Mouse (Mus musculus) limb, embryonic 11.5 days (tissue): ENCODE data around the gene 4930451I11Rik. TPM values are rescaled to one million over a fixed set of nuclear protein-coding genes. Genes with fewer than 3 reads are reported as not detected.

Experiments
- ATAC-seq: fragments of 200-750 bp; cut with Nextera tagmentation; 2 replicates; pipeline ENCODE4 v1.8.0; 2017; ENCODE audit warnings: low read depth; ENCODE audit not compliant: insufficient number of reproducible peaks, low FRiP score, low TSS enrichment
- DNase-seq: peaks from one replicate; pipeline ENCODE4 v3.0.0-alpha.2; 2015; ENCODE audit warnings: low spot score
- H3K27ac ChIP-seq: fragments of 300-500 bp; sonication (generic); replicated peaks from 2 replicates; pipeline ENCODE4 v1.5.1; 2014; ENCODE audit warnings: low read depth, mild to moderate bottlenecking, low read length
- H3K27me3 ChIP-seq: fragments of 300-500 bp; sonication (generic); 2 replicates; pipeline ENCODE4 v1.6.1; 2014; ENCODE audit warnings: mild to moderate bottlenecking, low read length, mixed read lengths; ENCODE audit not compliant: control insufficient read depth, insufficient read depth
- H3K36me3 ChIP-seq: fragments of 300-500 bp; sonication (generic); 2 replicates; pipeline ENCODE4 v1.6.1; 2014; ENCODE audit warnings: mild to moderate bottlenecking, low read length, moderate library complexity, mixed read lengths; ENCODE audit not compliant: control insufficient read depth, insufficient read depth
- H3K4me1 ChIP-seq: fragments of 300-500 bp; sonication (generic); 2 replicates; pipeline ENCODE4 v1.6.1; 2014; ENCODE audit warnings: low read length, mixed read lengths; ENCODE audit not compliant: control insufficient read depth, insufficient read depth
- H3K4me2 ChIP-seq: fragments of 300-500 bp; sonication (generic); 2 replicates; pipeline ENCODE4 v1.6.1; 2014; ENCODE audit warnings: low read depth, mild to moderate bottlenecking, moderate library complexity; ENCODE audit not compliant: severe bottlenecking
- H3K4me3 ChIP-seq: fragments of 300-500 bp; sonication (generic); 2 replicates; pipeline ENCODE4 v1.5.1; 2014; ENCODE audit warnings: low read depth, low read length
- H3K9ac ChIP-seq: fragments of 300-500 bp; sonication (generic); 2 replicates; pipeline ENCODE4 v1.6.1; 2014; ENCODE audit warnings: mild to moderate bottlenecking, low read length
- H3K9me3 ChIP-seq: fragments of 300-500 bp; sonication (generic); 2 replicates; pipeline ENCODE4 v1.6.1; 2016; ENCODE audit warnings: low read length; ENCODE audit not compliant: control insufficient read depth
- WGBS: fragments of 180-500 bp; shearing (Covaris S2); extraction: QIAGEN DNeasy Blood & Tissue Kit; methylation state at CpG from one replicate; pipeline ENCODE4 v1.1.7; 2014; 5-methylcytosine and 5-hydroxymethylcytosine counted together
- polyA plus RNA-seq: library from polyadenylated mRNA; unstranded; fragments of >200 nt; fragmentation: Nextera tagmentation; extraction: Ambion mirVana; gene quantifications from 2 replicates; pipeline ENCODE4 v1.2.1, GENCODE M21; 2014

Gene 4930451I11Rik
- polyA plus RNA-seq, 1 experiment from 2014 or later = not detected

DNA sequence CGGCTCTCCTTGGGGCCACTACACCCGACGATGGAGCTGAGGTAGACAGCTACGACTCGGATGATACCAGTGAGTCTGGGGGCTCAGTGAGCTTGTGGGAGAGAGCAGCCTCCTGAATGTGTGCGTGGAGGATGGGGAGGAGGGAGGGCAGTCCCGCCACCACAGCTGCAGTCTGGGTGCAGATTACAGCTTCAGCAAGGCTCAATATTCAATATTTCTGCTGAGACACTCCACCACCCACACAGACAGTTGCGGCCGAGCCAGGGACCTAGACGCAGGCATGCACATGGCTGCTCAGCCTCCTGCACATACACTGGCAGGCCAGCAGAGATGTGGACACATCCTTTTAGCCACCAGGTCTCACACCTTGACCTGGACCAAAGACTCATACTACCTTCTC is 17.4 kb upstream of the 4930451I11Rik start:
- ATAC-seq (no peak), DNase-seq (no peak)
- Histone ChIP-seq H3K27me3 (peaks cover 32% of the 10 kb centered on the region), H3K9me3 (no peaks in the 10 kb centered on the region), H3K27ac (no peak overlapping the region), H3K4me3 (peak overlapping the region; percentile 8; the same call in 1 of the 2 replicates), H3K36me3 (peaks cover 11% of the 10 kb centered on the region), H3K9ac (peak overlapping the region; percentile 30; the same call in 1 of the 2 replicates), H3K4me2 (no peak overlapping the region; the same call in 1 of the 2 replicates), H3K4me1 (peaks cover 13% of the 10 kb centered on the region)
- WGBS = 28% methylated on average over 10 of the region's 10 CpGs

DNA sequence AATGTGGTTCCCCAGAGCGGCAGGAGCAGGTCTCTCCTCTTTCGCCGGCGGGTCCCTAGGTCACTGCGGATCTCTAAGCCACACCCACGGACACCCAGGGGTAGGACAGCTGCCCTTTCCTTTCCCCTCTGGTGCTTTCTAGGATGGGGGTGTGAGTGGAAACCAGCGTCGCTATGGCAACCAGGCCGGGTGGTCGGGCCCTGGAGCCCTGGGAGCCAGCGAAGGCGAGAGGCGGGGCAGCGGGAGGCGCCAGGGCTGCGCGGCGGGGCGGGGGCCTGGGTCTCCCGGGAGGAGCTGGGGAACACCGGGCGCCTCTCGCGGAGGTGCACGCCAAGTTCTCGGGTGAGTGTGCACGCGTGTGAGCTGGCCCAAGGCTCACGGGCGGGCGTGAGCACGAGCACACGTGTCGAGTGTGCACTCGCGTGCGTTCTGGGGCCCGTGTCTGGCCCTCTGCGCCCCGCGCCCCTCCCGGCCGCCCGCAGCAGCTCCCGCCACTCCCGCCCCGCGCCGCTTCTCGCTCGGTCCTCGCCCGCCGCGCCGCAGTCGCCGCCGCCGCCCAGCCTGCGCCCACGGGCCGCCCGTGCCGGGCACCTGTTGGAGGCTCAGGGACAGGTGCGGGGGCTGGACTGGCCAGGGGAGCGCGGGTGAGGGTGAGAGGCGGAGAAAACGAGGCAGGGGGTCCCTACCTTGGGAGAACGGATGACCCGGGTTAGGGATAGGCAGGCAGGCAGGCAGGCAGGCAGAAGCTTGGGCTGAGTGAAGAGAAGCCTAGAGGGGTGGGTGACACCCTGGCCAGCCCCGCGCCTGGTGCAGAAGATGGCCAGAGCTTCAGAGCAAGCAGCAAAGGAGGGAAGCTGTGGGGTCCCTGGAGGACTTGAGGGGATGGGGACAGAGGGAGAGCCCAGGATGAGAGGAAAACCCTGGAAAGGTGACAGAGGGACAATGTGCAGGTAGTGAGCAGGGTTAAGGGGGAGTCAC is 16.3 kb upstream of the 4930451I11Rik start:
- ATAC-seq = peak; percentile 31; the same call in 1 of the 2 replicates
- Histone ChIP-seq H3K27me3 (peaks cover 32% of the 10 kb centered on the region), H3K27ac (no peak overlapping the region)

DNA sequence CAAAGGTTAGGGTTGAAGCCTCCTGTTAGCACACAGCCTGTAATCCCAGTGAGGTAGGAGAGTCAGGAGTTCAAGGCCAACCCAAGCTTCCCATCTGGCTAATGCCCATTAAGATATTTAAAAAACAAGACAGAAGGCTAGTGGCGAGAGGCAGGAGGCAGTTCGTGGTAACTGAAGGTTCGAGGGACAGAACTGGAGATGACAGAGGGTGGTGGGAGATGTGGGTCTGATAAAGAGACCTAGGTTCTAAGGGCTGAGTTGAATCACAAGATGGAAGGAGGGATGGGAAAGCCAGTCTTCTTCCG is 15.6 kb upstream of the 4930451I11Rik start, which contains the start of gene Doc2a:
Gene Doc2a (plus strand): TSS at position 301 of the 305 bp plus-strand sequence.
- H3K27me3 ChIP-seq = peaks cover 32% of the 10 kb centered on the region
- 32% methylated on average over 4 of the region's 4 CpGs for WGBS

More for the DNA sequence above, 16.3 kb upstream of the 4930451I11Rik start:
- WGBS = under 1% methylated on average over 62 of the region's 74 CpGs
- H3K36me3 ChIP-seq = peaks cover 6% of the 10 kb centered on the region
- peak overlapping the region; percentile 52 for H3K4me3 ChIP-seq
- H3K9ac ChIP-seq = peak overlapping the region; percentile 62
- peak; percentile 71 for DNase-seq
- H3K4me2 ChIP-seq = peak overlapping the region; percentile 100
- peaks cover 13% of the 10 kb centered on the region for H3K4me1 ChIP-seq
- no peaks in the 10 kb centered on the region for H3K9me3 ChIP-seq

DNA sequence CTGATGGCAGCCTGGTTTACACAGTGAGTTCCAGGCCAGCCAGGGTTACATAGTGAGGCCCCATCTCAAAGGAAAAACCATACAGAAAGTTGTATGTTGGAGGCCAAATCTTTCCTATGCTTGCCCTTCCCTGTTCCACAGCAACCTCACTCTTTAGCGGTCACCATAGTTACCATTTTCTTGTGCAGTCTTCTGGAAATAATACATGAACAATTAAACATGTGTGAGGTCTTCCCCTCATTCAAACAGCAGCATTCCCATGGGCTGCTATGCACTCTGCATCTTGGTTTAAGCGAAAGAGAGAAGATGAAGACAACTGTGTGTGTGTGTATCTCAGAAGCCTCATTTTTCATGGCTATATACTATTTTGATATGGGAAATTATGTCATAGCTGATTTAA is 14.1 kb upstream of the 4930451I11Rik start:
- peaks cover 32% of the 10 kb centered on the region for H3K27me3 ChIP-seq
- no peaks in the 10 kb centered on the region for H3K9me3 ChIP-seq
- 90% methylated on average over 2 of the region's 2 CpGs for WGBS

More for the DNA sequence above, 15.6 kb upstream of the 4930451I11Rik start, which contains the start of gene Doc2a:
- Histone ChIP-seq H3K27ac (no peak within 1 kb of the TSS), H3K9me3 (no peaks in the 10 kb centered on the region), H3K4me2 (peak within 1 kb of the TSS; percentile 100), H3K4me3 (peak within 1 kb of the TSS; percentile 52), H3K9ac (peak within 1 kb of the TSS; percentile 62), H3K36me3 (no peaks in the 10 kb centered on the region; the same call in 1 of the 2 replicates), H3K4me1 (peaks cover 13% of the 10 kb centered on the region)
- DNase-seq = no peak
- no peak for ATAC-seq

DNA sequence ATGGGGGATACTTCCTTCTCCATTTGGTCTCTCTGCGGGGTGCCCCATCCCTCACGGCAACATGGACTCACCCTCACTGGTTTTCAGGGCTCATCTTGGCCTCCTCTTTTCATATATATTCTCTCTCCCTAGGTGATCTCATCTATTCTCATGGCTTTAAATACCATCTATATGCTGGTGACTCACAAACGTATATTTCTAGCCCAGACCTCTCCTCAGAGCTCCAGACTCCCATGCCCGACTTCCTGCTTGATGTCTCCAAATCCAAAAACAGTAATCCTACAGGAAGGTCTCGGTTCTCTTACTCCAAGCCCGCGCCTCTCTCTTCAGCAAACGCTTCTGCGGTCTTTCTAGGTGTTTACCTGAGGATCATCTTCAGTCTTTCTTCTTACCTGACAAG is 11.8 kb upstream of the 4930451I11Rik start:
- WGBS = 76% methylated on average over 9 of the region's 9 CpGs
- no peak for ATAC-seq

More for the DNA sequence above, 14.1 kb upstream of the 4930451I11Rik start:
- H3K4me3 ChIP-seq = no peak overlapping the region
- DNase-seq (no peak), ATAC-seq (no peak)
- no peak overlapping the region for H3K9ac ChIP-seq
- no peak overlapping the region for H3K27ac ChIP-seq
- no peak overlapping the region for H3K4me2 ChIP-seq
- no peaks in the 10 kb centered on the region for H3K36me3 ChIP-seq
- H3K4me1 ChIP-seq = peaks cover 13% of the 10 kb centered on the region

DNA sequence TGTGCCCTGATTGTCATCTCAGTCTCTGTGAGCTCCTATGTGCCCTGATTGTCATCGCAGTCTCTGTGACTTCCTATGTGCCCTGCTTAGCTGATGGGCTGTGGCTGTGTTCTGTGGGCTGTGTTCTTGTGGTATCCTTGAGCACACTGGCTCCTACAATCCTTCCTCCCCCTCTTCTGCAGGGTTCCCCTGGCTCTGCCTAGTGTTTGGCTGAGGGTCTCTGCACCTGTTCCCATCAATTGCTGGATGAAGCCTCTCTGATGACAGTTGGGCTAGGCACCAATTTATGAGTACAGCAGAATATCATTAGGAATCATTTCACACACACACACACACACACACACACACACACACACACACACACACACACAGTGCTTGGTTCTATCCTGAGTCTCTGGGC is 1.9 kb upstream of the 4930451I11Rik start:
- Histone ChIP-seq H3K4me3 (no peak overlapping the region), H3K27ac (no peak overlapping the region), H3K4me1 (peaks cover 5% of the 10 kb centered on the region; the same call in 1 of the 2 replicates), H3K36me3 (no peaks in the 10 kb centered on the region), H3K27me3 (no peaks in the 10 kb centered on the region), H3K9ac (no peak overlapping the region), H3K4me2 (no peak overlapping the region), H3K9me3 (no peaks in the 10 kb centered on the region)
- DNase-seq (no peak), ATAC-seq (no peak)
- 94% methylated on average over 1 of the region's 1 CpGs for WGBS

More for the DNA sequence above, 11.8 kb upstream of the 4930451I11Rik start:
- DNase-seq = no peak
- Histone ChIP-seq H3K27me3 (peaks cover 10% of the 10 kb centered on the region), H3K36me3 (no peaks in the 10 kb centered on the region), H3K9me3 (no peaks in the 10 kb centered on the region), H3K4me3 (no peak overlapping the region), H3K4me2 (no peak overlapping the region), H3K9ac (no peak overlapping the region), H3K4me1 (peaks cover 9% of the 10 kb centered on the region), H3K27ac (no peak overlapping the region)

DNA sequence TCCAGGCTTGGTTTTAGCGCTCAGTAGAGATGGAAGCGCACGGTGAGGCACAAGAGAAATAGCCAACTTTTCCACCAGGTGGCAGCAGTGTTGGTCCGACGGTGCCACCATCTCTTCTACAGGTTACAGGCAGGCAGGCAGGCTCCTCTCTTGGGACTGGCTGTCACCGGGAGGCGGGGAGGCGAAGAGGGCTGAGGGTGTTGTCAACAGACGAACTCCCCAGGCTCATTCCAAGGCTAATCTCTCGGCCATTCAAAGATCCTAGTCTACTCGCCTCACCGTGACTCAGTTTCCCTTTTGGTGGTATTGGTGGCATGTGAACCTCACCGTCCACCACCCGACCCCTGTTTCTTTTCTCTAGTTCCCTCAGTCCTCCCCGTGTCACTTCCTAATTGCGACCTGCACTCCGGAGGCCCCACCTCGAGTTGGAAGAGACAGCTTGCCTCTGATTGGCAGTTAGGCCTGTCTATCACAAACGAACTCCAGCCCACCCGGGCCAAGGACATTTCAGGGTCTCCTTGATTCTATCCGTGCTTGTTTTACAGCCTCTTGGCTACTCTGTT is 678 bp upstream of the 4930451I11Rik start:
- Histone ChIP-seq H3K4me3 (peak overlapping the region; percentile 18; the same call in 1 of the 2 replicates), H3K27ac (no peak overlapping the region)
- WGBS = 1% methylated on average over 21 of the region's 21 CpGs

DNA sequence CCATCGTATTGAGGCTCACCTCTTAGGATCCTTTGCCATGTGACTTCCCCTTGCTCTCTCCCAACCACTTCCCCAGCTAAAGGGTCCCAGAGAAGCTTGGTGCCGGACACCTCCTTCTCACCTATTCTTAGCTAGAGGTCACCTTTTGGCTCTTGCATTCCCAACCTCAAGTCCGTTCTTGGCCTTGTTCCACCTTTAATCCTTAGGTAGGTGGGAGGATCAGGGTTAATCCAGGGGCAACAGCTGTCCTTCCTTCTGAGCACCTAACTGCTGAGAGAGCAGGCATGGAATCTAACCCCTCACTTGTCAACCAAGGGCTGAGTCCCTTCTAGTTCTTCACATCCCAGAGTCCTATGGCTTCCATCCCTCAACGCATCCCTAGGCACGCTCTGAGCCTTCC is 5.5 kb downstream of the 4930451I11Rik start:
- no peak overlapping the region for H3K4me3 ChIP-seq
- ATAC-seq (no peak), DNase-seq (no peak)
- H3K36me3 ChIP-seq = no peaks in the 10 kb centered on the region
- peaks cover 8% of the 10 kb centered on the region; the same call in 1 of the 2 replicates for H3K4me1 ChIP-seq
- no peak overlapping the region for H3K27ac ChIP-seq
- no peak overlapping the region for H3K4me2 ChIP-seq
- H3K9ac ChIP-seq = no peak overlapping the region
- WGBS = 66% methylated on average over 5 of the region's 5 CpGs
- H3K27me3 ChIP-seq = peaks cover 22% of the 10 kb centered on the region
- H3K9me3 ChIP-seq = no peaks in the 10 kb centered on the region

More for the DNA sequence above, 678 bp upstream of the 4930451I11Rik start:
- H3K9ac ChIP-seq = no peak overlapping the region
- H3K4me2 ChIP-seq = peak overlapping the region; percentile 37; the same call in 1 of the 2 replicates
- peaks cover 5% of the 10 kb centered on the region; the same call in 1 of the 2 replicates for H3K4me1 ChIP-seq
- no peaks in the 10 kb centered on the region for H3K36me3 ChIP-seq
- H3K27me3 ChIP-seq = no peaks in the 10 kb centered on the region
- DNase-seq (peak; percentile 85), ATAC-seq (peak; percentile 57; the same call in 1 of the 2 replicates)
- no peaks in the 10 kb centered on the region for H3K9me3 ChIP-seq
